Mouse (Mus musculus) G1E (cell line): Measurements from ENCODE around the gene Apoc2.

ENCODE experiments used
- CTCF ChIP-seq: IDR thresholded peaks from 2 replicates; pipeline ENCODE4 v1.5.1; 2012; ENCODE audit warnings: low read depth, low read length, inconsistent platforms, mixed read lengths
- GATA2 ChIP-seq: IDR thresholded peaks from 2 replicates; pipeline ENCODE4 v1.6.1; 2012; ENCODE audit warnings: low read depth, low read length, inconsistent platforms, borderline replicate concordance
- TAL1 ChIP-seq: conservative IDR thresholded peaks from 2 replicates; pipeline ENCODE4 v1.6.1; 2012; ENCODE audit warnings: low read depth, low read length, inconsistent platforms, mixed read lengths

DNA sequence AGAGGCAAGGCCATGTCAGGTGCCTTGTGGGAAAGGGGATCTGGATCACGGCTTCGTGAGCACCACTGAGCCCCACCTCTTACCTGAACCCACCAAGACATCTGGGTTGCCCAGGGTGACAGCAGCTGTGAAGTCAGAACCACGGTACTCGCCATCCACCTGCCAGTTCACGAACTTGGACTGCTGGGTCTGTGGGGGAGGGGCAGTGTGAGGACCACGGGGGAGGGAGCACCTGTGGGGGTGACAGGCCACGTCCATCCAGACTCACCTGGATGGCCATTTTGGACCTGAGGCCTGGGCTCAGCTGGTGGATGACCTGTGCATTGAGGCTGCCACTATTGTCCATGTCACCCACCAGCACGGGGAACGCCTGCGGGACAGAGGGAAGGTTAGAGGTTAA lies 32.9 kb upstream of the Apoc2 start:
- TF ChIP-seq TAL1 (no peak), GATA2 (no peak), CTCF (no peak)
